Mouse (Mus musculus) retina, embryonic 14.5 days (tissue): ENCODE measurements at regions not wholly inside any gene's neighbourhood (a gene's known extent, or its start where the extent isn't known, plus 50 kb on each side); places are given as distances from the start of the nearest gene placed in this dataset.
A peak's percentile ranks its signal among the peaks of the same experiment; 100 is the strongest.

Experiments
- DNase-seq: peaks from one replicate; pipeline ENCODE4 v3.0.0-alpha.2; 2015; ENCODE audit warnings: low spot score

GRCm38 (mm10) chr6:107375274-107375673 is 154.3 kb upstream of the Lrrn1 start:
- no peak for DNase-seq

- no peak for DNase-seq
These were observed 151.1 kb upstream of the Lrrn1 start for GRCm38 (mm10) chr6:107378489-107378888.

GRCm38 (mm10) chr6:107380621-107381020 is 148.9 kb upstream of the Lrrn1 start:
- DNase-seq, result no peak

GRCm38 (mm10) chr6:107386094-107386678 is 143.4 kb upstream of the Lrrn1 start:
- DNase-seq, result no peak

- no peak for DNase-seq
These were observed 139.7 kb upstream of the Lrrn1 start for GRCm38 (mm10) chr6:107389892-107390291.

GRCm38 (mm10) chr6:107394611-107395010 is 135.0 kb upstream of the Lrrn1 start:
- DNase-seq, result no peak

- DNase-seq, result peak; percentile 41
These were observed 113.8 kb upstream of the Lrrn1 start for GRCm38 (mm10) chr6:107415766-107416165.

GRCm38 (mm10) chr6:107422091-107422490 is 107.5 kb upstream of the Lrrn1 start:
- DNase-seq, result no peak

- DNase-seq, result no peak
These were observed 103.0 kb upstream of the Lrrn1 start for GRCm38 (mm10) chr6:107426529-107426928.

GRCm38 (mm10) chr6:107431033-107431432 is 98.5 kb upstream of the Lrrn1 start:
- no peak for DNase-seq

GRCm38 (mm10) chr6:107442058-107442457 is 87.5 kb upstream of the Lrrn1 start:
- no peak for DNase-seq

GRCm38 (mm10) chr6:107444336-107444735 is 85.2 kb upstream of the Lrrn1 start:
- DNase-seq, result no peak

- DNase-seq, result no peak
These were observed 70.3 kb upstream of the Lrrn1 start for GRCm38 (mm10) chr6:107459220-107459619.

- peak; percentile 3 for DNase-seq
These were observed 67.1 kb upstream of the Lrrn1 start for GRCm38 (mm10) chr6:107462440-107462839.

GRCm38 (mm10) chr6:107473395-107473794 is 56.2 kb upstream of the Lrrn1 start:
- DNase-seq, result no peak

GRCm38 (mm10) chr6:107474125-107474524 is 55.4 kb upstream of the Lrrn1 start:
- DNase-seq, result no peak
